Mouse (Mus musculus) lung, embryonic 16.5 days (tissue): Measurements from ENCODE around the gene Tbc1d10c. TPM values are rescaled to one million over a fixed set of nuclear protein-coding genes. Genes with fewer than 3 reads are reported as not detected.
A peak's percentile ranks its signal among the peaks of the same experiment; 100 is the strongest.

Experiments
- ATAC-seq: fragments of 200-750 bp; cut with Nextera tagmentation; 2 replicates; pipeline ENCODE4 v1.8.0; 2017; ENCODE audit warnings: low read depth, mild to moderate bottlenecking, moderate library complexity
- H3K27ac ChIP-seq: fragments of 300-500 bp; sonication (generic); 2 replicates; pipeline ENCODE4 v1.5.1; 2014; ENCODE audit warnings: mild to moderate bottlenecking, control low read depth, low read length
- H3K27me3 ChIP-seq: fragments of 300-500 bp; sonication (generic); 2 replicates; pipeline ENCODE4 v1.6.1; 2014; ENCODE audit warnings: low read depth, low read length, mixed read lengths; ENCODE audit not compliant: control insufficient read depth, insufficient read depth
- H3K36me3 ChIP-seq: fragments of 300-500 bp; sonication (generic); 2 replicates; pipeline ENCODE4 v1.6.1; 2014; ENCODE audit warnings: low read length; ENCODE audit not compliant: control insufficient read depth, insufficient read depth
- H3K4me1 ChIP-seq: fragments of 300-500 bp; sonication (generic); replicated peaks from 2 replicates; pipeline ENCODE4 v1.6.1; 2014; ENCODE audit warnings: low read length, mixed read lengths; ENCODE audit not compliant: control insufficient read depth, insufficient read depth
- H3K4me2 ChIP-seq: fragments of 300-500 bp; sonication (generic); 2 replicates; pipeline ENCODE4 v1.6.1; 2014; ENCODE audit warnings: low read depth, low read length, control low read depth
- H3K4me3 ChIP-seq: fragments of 300-500 bp; sonication (generic); 2 replicates; pipeline ENCODE4 v1.5.1; 2014; ENCODE audit warnings: mild to moderate bottlenecking, low read length, control low read depth
- H3K9ac ChIP-seq: fragments of 300-500 bp; sonication (generic); 2 replicates; pipeline ENCODE4 v1.6.1; 2014; ENCODE audit warnings: low read length, control low read depth
- H3K9me3 ChIP-seq: fragments of 300-500 bp; sonication (generic); 2 replicates; pipeline ENCODE4 v1.6.1; 2016; ENCODE audit warnings: low read length; ENCODE audit not compliant: control insufficient read depth
- WGBS: fragments of 180-500 bp; shearing (Covaris S2); extraction: QIAGEN DNeasy Blood & Tissue Kit; methylation state at CpG from one replicate; pipeline ENCODE4 v1.1.7; 2014; 5-methylcytosine and 5-hydroxymethylcytosine counted together
- polyA plus RNA-seq: library from polyadenylated mRNA; unstranded; fragments of >200 nt; fragmentation: Nextera tagmentation; extraction: Ambion mirVana; gene quantifications from 2 replicates; pipeline ENCODE4 v1.2.1, GENCODE M21; 2015

The Tbc1d10c gene
- polyA plus RNA-seq, 1 experiment from 2014 or later, result 4.0 TPM

DNA sequence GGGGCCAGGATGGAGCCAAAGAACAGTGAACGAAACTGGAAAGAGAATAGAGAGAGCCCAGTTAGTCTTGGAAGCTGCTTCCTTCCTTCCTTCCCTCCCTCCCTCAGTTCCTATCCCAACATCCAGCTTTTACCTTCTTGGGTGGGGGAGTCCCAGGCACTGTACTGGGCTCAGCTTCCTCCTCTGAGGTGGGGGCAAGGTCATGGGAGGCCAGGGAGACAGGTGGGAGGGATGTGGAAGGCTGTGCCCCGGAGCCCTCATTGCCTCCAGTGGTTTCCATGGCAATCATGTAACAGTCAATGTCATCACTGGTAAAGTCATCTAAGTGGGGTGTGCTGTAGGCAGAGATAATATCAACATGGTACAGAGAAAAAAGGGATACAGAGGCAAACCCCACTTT is 5.0 kb upstream of the Tbc1d10c start:
- no peak overlapping the region for H3K4me2 ChIP-seq
- ATAC-seq, result no peak
- H3K4me1 ChIP-seq, result peaks cover 25% of the 10 kb centered on the region
- H3K27me3 ChIP-seq, result no peaks in the 10 kb centered on the region
- H3K27ac ChIP-seq, result no peak overlapping the region
- peaks cover 39% of the 10 kb centered on the region for H3K36me3 ChIP-seq
- no peaks in the 10 kb centered on the region for H3K9me3 ChIP-seq
- no peak overlapping the region for H3K9ac ChIP-seq
- 49% methylated on average over 2 of the region's 2 CpGs for WGBS
- no peak overlapping the region for H3K4me3 ChIP-seq

DNA sequence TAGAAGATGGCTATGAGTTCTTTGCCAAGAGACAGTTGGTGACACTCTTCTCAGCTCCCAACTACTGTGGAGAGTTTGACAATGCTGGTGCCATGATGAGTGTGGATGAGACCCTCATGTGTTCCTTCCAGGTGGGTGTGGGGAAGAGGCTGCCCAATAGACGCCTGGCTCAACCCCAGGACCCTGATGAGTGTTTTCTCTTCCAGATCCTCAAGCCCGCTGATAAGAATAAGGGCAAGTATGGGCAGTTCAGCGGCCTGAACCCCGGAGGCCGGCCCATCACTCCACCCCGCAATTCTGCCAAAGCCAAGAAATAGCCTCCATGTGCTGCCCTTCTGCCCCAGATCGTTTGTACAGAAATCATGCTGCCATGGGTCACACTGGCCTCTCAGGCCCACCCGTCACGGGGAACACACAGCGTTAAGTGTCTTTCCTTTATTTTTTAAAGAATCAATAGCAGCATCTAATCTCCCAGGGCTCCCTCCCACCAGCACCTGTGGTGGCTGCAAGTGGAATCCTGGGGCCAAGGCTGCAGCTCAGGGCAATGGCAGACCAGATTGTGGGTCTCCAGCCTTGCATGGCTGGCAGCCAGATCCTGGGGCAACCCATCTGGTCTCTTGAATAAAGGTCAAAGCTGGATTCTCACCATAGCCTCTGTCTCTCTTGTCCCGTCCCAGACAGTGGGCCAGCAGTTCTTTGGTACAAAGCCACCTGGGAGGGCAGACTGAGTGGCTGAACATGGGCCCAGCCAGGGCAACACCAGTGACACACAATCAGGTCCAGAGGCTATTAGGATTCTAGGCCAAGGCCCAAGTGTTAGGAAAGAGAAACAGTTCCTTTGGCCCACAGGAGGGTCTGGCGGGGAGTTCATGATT is 3.9 kb upstream of the Tbc1d10c start:
- Histone ChIP-seq H3K4me1 (peaks cover 16% of the 10 kb centered on the region), H3K36me3 (peaks cover 39% of the 10 kb centered on the region)

DNA sequence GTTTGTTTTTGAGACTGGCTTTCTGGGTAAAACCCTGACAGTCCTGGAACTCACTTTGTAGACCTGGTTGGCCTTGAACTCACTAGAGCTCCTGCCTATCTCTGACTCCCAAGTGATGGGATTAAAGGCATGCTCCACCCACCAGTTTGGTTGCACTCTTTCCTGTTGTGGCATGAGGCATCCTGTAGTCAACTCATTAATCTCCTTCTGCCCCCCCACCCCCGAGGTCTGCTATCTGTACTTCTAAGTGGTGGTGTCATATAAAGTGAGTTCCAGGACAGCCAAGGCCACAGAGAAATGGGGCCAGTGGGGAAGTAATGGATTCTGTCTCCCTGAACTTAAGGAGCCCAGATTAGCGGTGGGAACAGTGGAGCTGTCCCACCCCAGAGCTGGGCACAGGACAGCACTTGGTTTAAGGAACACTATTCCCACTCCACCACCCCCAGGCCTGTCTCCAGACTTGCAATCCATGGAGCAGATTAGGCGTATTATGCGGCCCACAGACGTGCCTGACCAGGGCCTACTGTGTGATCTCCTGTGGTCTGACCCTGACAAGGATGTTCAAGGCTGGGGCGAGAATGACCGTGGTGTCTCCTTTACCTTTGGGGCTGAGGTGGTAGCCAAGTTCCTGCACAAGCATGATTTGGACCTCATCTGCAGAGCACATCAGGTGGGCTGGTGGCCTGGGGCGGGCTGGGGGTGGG is 3.1 kb upstream of the Tbc1d10c start:
- Histone ChIP-seq H3K4me3 (no peak overlapping the region), H3K36me3 (peaks cover 35% of the 10 kb centered on the region), H3K9me3 (no peaks in the 10 kb centered on the region), H3K27ac (no peak overlapping the region), H3K9ac (no peak overlapping the region), H3K4me1 (peaks cover 16% of the 10 kb centered on the region), H3K4me2 (no peak overlapping the region), H3K27me3 (no peaks in the 10 kb centered on the region)
- whole genome bisulfite sequencing, result 79% methylated on average over 8 of the region's 8 CpGs
- no peak for ATAC-seq

More for the DNA sequence above, 3.9 kb upstream of the Tbc1d10c start:
- H3K9me3 ChIP-seq, result no peaks in the 10 kb centered on the region
- H3K4me3 ChIP-seq, result no peak overlapping the region
- no peaks in the 10 kb centered on the region for H3K27me3 ChIP-seq
- no peak overlapping the region for H3K9ac ChIP-seq
- 70% methylated on average over 12 of the region's 12 CpGs for WGBS
- no peak overlapping the region for H3K4me2 ChIP-seq
- ATAC-seq, result no peak
- H3K27ac ChIP-seq, result no peak overlapping the region

DNA sequence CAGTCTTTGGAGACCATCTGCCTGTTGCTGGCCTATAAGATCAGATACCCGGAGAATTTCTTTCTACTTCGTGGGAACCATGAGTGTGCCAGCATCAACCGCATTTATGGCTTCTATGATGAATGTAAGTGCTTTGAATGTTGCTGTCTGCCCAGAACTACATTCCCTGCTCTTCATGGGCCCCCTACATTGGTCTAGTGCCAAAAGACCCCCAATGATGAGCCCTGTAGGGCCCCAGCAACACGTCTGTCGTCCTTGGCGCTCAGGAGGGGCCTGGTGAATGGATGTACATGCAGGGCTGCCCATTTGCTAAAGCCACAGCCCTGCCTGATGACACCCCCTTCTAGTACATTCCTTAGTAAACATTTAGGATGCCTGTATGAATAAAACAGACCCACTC is 2.0 kb upstream of the Tbc1d10c start:
- Histone ChIP-seq H3K9me3 (no peaks in the 10 kb centered on the region), H3K36me3 (peaks cover 35% of the 10 kb centered on the region), H3K27ac (no peak overlapping the region; the same call in 1 of the 2 replicates), H3K4me2 (peak overlapping the region; percentile 73), H3K27me3 (no peaks in the 10 kb centered on the region), H3K4me3 (peak overlapping the region; percentile 88), H3K9ac (peak overlapping the region; percentile 99), H3K4me1 (peaks cover 16% of the 10 kb centered on the region)
- WGBS, result 45% methylated on average over 6 of the region's 6 CpGs
- no peak for ATAC-seq

DNA sequence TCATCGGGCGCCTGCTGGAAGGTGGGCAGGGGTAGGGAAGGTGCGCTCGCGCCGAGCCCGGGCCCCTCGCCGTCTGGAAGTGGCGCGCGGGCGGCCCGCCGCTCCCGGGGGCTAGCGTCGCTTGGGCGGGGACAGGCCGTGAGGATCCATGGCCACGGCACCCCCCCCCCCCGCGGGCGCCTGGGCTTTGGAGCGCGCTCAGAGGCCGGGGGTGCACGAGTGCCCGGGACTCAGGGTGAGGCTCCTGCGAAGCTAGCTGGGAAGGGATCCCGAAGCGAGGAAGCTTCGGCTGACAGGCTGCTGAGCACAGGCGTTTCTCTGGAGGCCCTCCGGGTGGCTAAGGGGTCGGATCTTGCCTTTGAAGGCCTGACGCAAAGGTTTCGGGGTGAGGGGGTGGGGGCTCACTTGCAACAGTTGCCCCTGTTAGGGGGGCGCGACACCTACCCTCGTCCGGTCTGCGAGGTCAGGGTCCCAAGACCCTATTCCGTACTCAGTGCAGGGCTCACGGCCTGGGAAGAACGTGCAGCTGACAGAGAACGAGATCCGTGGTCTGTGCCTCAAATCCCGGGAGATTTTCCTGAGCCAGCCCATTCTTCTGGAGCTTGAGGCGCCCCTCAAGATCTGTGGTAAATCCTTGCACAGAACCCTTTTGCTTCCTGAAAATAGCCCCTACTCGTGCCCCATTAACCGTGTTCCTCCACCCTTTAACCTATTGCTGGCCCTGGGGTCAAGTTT is 1.3 kb upstream of the Tbc1d10c start:
- under 1% methylated on average over 45 of the region's 52 CpGs for WGBS
- peak; percentile 63 for ATAC-seq
- Histone ChIP-seq H3K4me2 (peak overlapping the region; percentile 73), H3K4me3 (peak overlapping the region; percentile 88), H3K9ac (peak overlapping the region; percentile 99), H3K9me3 (no peaks in the 10 kb centered on the region), H3K27ac (peak overlapping the region; percentile 94), H3K4me1 (peaks cover 16% of the 10 kb centered on the region), H3K36me3 (peaks cover 32% of the 10 kb centered on the region), H3K27me3 (no peaks in the 10 kb centered on the region)

DNA sequence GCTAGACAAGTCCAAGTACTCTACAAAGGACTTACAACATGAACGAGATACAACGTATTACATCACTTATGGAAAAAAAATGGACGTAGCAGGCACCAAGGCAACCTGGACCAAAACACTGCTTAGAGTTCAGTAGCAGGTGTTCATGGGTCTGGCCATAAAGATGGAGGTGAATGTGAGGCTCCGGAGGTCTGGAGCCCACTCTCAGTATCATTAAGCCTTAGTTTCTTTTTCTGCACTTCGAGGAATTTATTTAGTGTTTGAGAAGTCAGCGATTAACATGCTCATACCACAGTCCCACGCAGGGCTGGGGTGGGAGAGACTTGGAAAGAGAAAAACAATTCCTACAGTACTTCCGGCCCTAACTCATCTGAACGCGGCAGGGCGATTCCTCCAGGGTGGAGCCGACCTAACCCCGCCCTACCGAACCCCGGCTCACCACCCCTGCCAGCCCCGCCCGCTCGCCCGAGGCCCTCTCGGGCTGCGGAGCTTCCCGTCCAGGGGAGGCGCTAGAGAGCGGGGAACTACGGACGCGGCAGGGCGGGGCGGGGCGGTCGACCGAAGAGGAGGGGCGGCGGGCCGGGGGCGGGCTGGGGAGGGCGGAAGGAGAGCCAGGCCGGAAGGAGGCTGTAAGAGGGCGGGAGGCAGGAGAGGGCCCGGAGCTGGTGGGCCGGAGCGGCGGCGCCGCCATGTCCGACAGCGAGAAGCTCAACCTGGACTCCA is 605 bp upstream of the Tbc1d10c start, which contains the start of gene Ppp1ca:
Gene Ppp1ca, plus strand, starts transcription at position 538 of the 723 bp plus-strand sequence.
- Histone ChIP-seq H3K27me3 (no peaks in the 10 kb centered on the region), H3K9ac (peak within 1 kb of the TSS; percentile 99), H3K4me3 (peak within 1 kb of the TSS; percentile 88), H3K27ac (peak within 1 kb of the TSS; percentile 94), H3K4me1 (peaks cover 16% of the 10 kb centered on the region), H3K36me3 (peaks cover 27% of the 10 kb centered on the region), H3K4me2 (peak within 1 kb of the TSS; percentile 73), H3K9me3 (no peaks in the 10 kb centered on the region)
- ATAC-seq, result peak; percentile 95
- 4% methylated on average over 25 of the region's 47 CpGs for WGBS

DNA sequence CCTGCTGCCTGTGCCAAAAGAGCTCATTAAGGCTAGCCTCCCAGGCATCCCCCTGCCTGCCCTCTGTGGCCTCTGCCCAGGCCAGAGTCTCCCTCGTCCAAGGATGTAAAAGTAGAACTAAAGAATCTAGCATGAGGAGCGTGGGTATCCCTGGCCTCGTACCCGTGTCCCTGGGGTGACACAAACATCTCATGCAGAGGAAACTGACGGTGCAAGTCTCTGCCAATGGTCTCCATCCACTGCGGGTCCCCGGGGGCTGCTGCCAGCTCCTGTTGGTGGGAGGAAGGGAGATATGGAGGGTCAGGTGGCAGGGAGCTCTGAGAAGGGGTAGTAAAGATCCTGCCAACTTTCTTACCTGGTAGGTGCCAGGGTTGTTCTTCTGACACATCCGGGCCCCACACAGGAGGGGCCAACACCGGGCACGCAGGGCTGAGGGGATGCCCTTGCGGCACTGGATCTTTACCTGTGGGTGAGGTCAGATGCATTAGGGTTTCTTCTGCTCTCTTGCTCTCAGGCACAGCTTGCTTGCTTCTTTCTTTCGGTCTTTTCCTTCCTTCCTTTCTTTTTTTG is 1.9 kb downstream of the Tbc1d10c start:
- H3K9ac ChIP-seq, result no peak overlapping the region
- H3K4me2 ChIP-seq, result no peak overlapping the region
- no peaks in the 10 kb centered on the region for H3K9me3 ChIP-seq
- no peak for ATAC-seq
- H3K4me1 ChIP-seq, result peaks cover 19% of the 10 kb centered on the region
- peaks cover 8% of the 10 kb centered on the region for H3K36me3 ChIP-seq
- H3K27me3 ChIP-seq, result no peaks in the 10 kb centered on the region
- no peak overlapping the region for H3K4me3 ChIP-seq
- no peak overlapping the region for H3K27ac ChIP-seq
- WGBS, result 85% methylated on average over 12 of the region's 12 CpGs

DNA sequence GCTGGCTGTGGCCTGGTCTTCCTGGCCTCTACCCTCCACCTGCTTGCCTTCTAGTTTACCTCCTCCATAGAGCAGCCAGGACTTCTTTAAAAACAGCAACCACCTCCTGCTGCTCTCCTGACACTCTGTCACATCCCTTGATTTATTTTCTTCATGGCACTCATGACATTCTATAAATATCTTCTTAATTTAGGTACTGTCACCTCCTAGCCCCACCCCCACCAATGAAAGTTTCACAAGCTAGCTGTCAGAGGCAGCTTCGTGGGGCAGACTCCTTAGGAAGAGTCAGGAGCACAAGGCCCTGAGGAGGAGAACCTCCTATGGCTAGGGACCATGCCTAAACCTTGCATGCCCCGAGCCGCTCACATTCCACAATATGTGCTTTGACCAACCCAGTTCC is 3.8 kb downstream of the Tbc1d10c start:
- WGBS, result 68% methylated on average over 3 of the region's 3 CpGs
- Histone ChIP-seq H3K4me1 (peaks cover 8% of the 10 kb centered on the region), H3K4me3 (no peak overlapping the region), H3K27ac (no peak overlapping the region), H3K27me3 (no peaks in the 10 kb centered on the region), H3K4me2 (no peak overlapping the region), H3K36me3 (no peaks in the 10 kb centered on the region), H3K9ac (no peak overlapping the region), H3K9me3 (no peaks in the 10 kb centered on the region)
- ATAC-seq, result no peak
